In genomic region chr12:110035171-110035570, GRCm38 (mm10) we compare ENCODE assay signal across 18 mouse cellular contexts.
"Had no signal": no experiment of that assay in that cellular context is flagged by ENCODE, and none has a peak within 500 bp of the region (broad histone marks: within the 10 kb centered on the region; RNA-seq: fewer than 3 reads in every experiment).

No protein-coding gene starts in this region.

- H3K4me3 ChIP-seq: liver, embryonic 15.5 days; lung, embryonic 15.5 days; midbrain, embryonic 13.5 days; midbrain, embryonic 15.5 days; neural tube, embryonic 12.5 days; stomach, embryonic 15.5 days had no signal

- H3K36me3 ChIP-seq: liver, embryonic 15.5 days; lung, embryonic 15.5 days; midbrain, embryonic 13.5 days; midbrain, embryonic 15.5 days; neural tube, embryonic 12.5 days; stomach, embryonic 15.5 days had no signal

- H3K9me3 ChIP-seq: liver, embryonic 15.5 days; lung, embryonic 15.5 days; midbrain, embryonic 13.5 days; midbrain, embryonic 15.5 days; neural tube, embryonic 12.5 days; stomach, embryonic 15.5 days had no signal

- H3K9ac ChIP-seq: liver, embryonic 15.5 days; liver, postnatal 0 days; lung, embryonic 15.5 days; midbrain, embryonic 13.5 days; midbrain, embryonic 15.5 days; neural tube, embryonic 12.5 days; stomach, embryonic 15.5 days had no signal

- ATAC-seq: liver, postnatal 0 days; lung, postnatal 0 days; midbrain, embryonic 13.5 days; midbrain, embryonic 15.5 days had no signal

- H3K27ac ChIP-seq: liver, embryonic 15.5 days; lung, embryonic 15.5 days; macrophage; midbrain, embryonic 13.5 days; midbrain, embryonic 15.5 days; neural tube, embryonic 12.5 days; stomach, embryonic 15.5 days; stomach, postnatal 0 days had no signal

- H3K27me3 ChIP-seq: liver, embryonic 15.5 days; lung, embryonic 15.5 days; midbrain, embryonic 13.5 days; midbrain, embryonic 15.5 days; stomach, embryonic 15.5 days had no signal

- H3K4me2 ChIP-seq: liver, embryonic 15.5 days; lung, embryonic 15.5 days; midbrain, embryonic 13.5 days; midbrain, embryonic 15.5 days; neural tube, embryonic 12.5 days; stomach, embryonic 15.5 days had no signal

- DNase-seq: liver, postnatal 0 days; lung, adult 2 months; lung, postnatal 14 days; lung, postnatal 36 days; right cerebral cortex, postnatal 14 days; thymus, adult 2 months; thymus, postnatal 25 days; thymus, postnatal 4 days had no signal

- H3K4me1 ChIP-seq: liver, embryonic 15.5 days; lung, embryonic 15.5 days; megakaryocyte, embryonic 14.5 days; midbrain, embryonic 13.5 days; midbrain, embryonic 15.5 days; neural tube, embryonic 12.5 days; stomach, embryonic 15.5 days had no signal
